Mouse (Mus musculus): Measurements from ENCODE around the gene Cd86. TPM values are rescaled to one million over a fixed set of nuclear protein-coding genes. Genes with fewer than 3 reads are reported as not detected.

The Cd86 gene
- polyA plus RNA-seq, 1 experiment from 2014 or later: 3.3 TPM

GRCm38 (mm10) chr16:36693818-36694413 is 28.0 kb upstream of the Cd86 start, which contains the start of gene Ildr1:
TSS of gene Ildr1 (plus strand) at chr16:36693978.
- ATAC-seq (ENCODE audit: insufficient read depth, low FRiP score): peak; percentile 87
- no peaks in the 10 kb centered on the region for H3K9me3 ChIP-seq (replicated peaks; ENCODE audit: control insufficient read depth, low read length)
- peak within 1 kb of the TSS; percentile 68 for H3K9ac ChIP-seq (ENCODE audit: low read length)
- H3K4me1 ChIP-seq (ENCODE audit: control insufficient read depth, insufficient read depth, low read length): peaks cover 2% of the 10 kb centered on the region; the same call in 1 of the 2 replicates
- H3K27ac ChIP-seq (ENCODE audit: low read length): peak within 1 kb of the TSS; percentile 64; the same call in 1 of the 2 replicates
- WGBS: 2% methylated on average over 40 of the region's 40 CpGs
- peak within 1 kb of the TSS; percentile 61 for H3K4me2 ChIP-seq (ENCODE audit: low read depth, low read length)
- no peaks in the 10 kb centered on the region for H3K36me3 ChIP-seq (ENCODE audit: control insufficient read depth, insufficient read depth, low read length)
- peak within 1 kb of the TSS; percentile 49 for H3K4me3 ChIP-seq (replicated peaks; ENCODE audit: low read length)
- H3K27me3 ChIP-seq (ENCODE audit: control insufficient read depth, insufficient read depth, low read length): peaks cover 3% of the 10 kb centered on the region; the same call in 1 of the 2 replicates

- no peak overlapping the region; the same call in 1 of the 2 replicates for H3K27ac ChIP-seq (ENCODE audit: low read length)
- H3K4me3 ChIP-seq (replicated peaks; ENCODE audit: low read length): no peak overlapping the region
- H3K36me3 ChIP-seq (ENCODE audit: control insufficient read depth, insufficient read depth, low read length): no peaks in the 10 kb centered on the region
- peaks cover 3% of the 10 kb centered on the region; the same call in 1 of the 2 replicates for H3K27me3 ChIP-seq (ENCODE audit: control insufficient read depth, insufficient read depth, low read length)
- no peak overlapping the region; the same call in 1 of the 2 replicates for H3K4me2 ChIP-seq (ENCODE audit: low read depth, low read length)
- 56% methylated on average over 3 of the region's 3 CpGs for WGBS
- no peak overlapping the region for H3K9ac ChIP-seq (ENCODE audit: low read length)
- H3K4me1 ChIP-seq (ENCODE audit: control insufficient read depth, insufficient read depth, low read length): peaks cover 2% of the 10 kb centered on the region; the same call in 1 of the 2 replicates
- H3K9me3 ChIP-seq (replicated peaks; ENCODE audit: control insufficient read depth, low read length): no peaks in the 10 kb centered on the region
- peak; percentile 59; the same call in 1 of the 2 replicates for ATAC-seq (ENCODE audit: insufficient read depth, low FRiP score)
Measured at GRCm38 (mm10) chr16:36691484-36691883, 25.6 kb upstream of the Cd86 start.

GRCm38 (mm10) chr16:36688076-36688475 is 22.2 kb upstream of the Cd86 start:
- peaks cover 3% of the 10 kb centered on the region; the same call in 1 of the 2 replicates for H3K27me3 ChIP-seq (ENCODE audit: control insufficient read depth, insufficient read depth, low read length)
- no peak overlapping the region for H3K27ac ChIP-seq (ENCODE audit: low read length)
- no peak overlapping the region for H3K9ac ChIP-seq (ENCODE audit: low read length)
- H3K36me3 ChIP-seq (ENCODE audit: control insufficient read depth, insufficient read depth, low read length): no peaks in the 10 kb centered on the region
- H3K9me3 ChIP-seq (replicated peaks; ENCODE audit: control insufficient read depth, low read length): no peaks in the 10 kb centered on the region
- no peak overlapping the region for H3K4me2 ChIP-seq (ENCODE audit: low read depth, low read length)
- WGBS: 85% methylated on average over 2 of the region's 2 CpGs
- H3K4me3 ChIP-seq (replicated peaks; ENCODE audit: low read length): no peak overlapping the region
- no peaks in the 10 kb centered on the region; the same call in 1 of the 2 replicates for H3K4me1 ChIP-seq (ENCODE audit: control insufficient read depth, insufficient read depth, low read length)
- no peak for ATAC-seq (ENCODE audit: insufficient read depth, low FRiP score)

- no peak overlapping the region for H3K9ac ChIP-seq (ENCODE audit: low read length)
- H3K9me3 ChIP-seq (replicated peaks; ENCODE audit: control insufficient read depth, low read length): no peaks in the 10 kb centered on the region
- H3K4me3 ChIP-seq (replicated peaks; ENCODE audit: low read length): no peak overlapping the region
- no peaks in the 10 kb centered on the region for H3K36me3 ChIP-seq (ENCODE audit: control insufficient read depth, insufficient read depth, low read length)
- H3K4me2 ChIP-seq (ENCODE audit: low read depth, low read length): no peak overlapping the region
- 70% methylated on average over 6 of the region's 6 CpGs for WGBS
- H3K27ac ChIP-seq (ENCODE audit: low read length): no peak overlapping the region
- H3K4me1 ChIP-seq (ENCODE audit: control insufficient read depth, insufficient read depth, low read length): no peaks in the 10 kb centered on the region
- ATAC-seq (ENCODE audit: insufficient read depth, low FRiP score): no peak
- no peaks in the 10 kb centered on the region for H3K27me3 ChIP-seq (ENCODE audit: control insufficient read depth, insufficient read depth, low read length)
Measured at GRCm38 (mm10) chr16:36684325-36684918, 18.5 kb upstream of the Cd86 start.

- no peak for ATAC-seq (ENCODE audit: insufficient read depth, low FRiP score)
- H3K27me3 ChIP-seq (ENCODE audit: control insufficient read depth, insufficient read depth, low read length): no peaks in the 10 kb centered on the region
- H3K4me3 ChIP-seq (replicated peaks; ENCODE audit: low read length): no peak overlapping the region
- H3K4me2 ChIP-seq (ENCODE audit: low read depth, low read length): no peak overlapping the region
- no peaks in the 10 kb centered on the region for H3K36me3 ChIP-seq (ENCODE audit: control insufficient read depth, insufficient read depth, low read length)
- H3K4me1 ChIP-seq (ENCODE audit: control insufficient read depth, insufficient read depth, low read length): no peaks in the 10 kb centered on the region
- H3K27ac ChIP-seq (ENCODE audit: low read length): no peak overlapping the region
- H3K9ac ChIP-seq (ENCODE audit: low read length): no peak overlapping the region
- no peaks in the 10 kb centered on the region for H3K9me3 ChIP-seq (replicated peaks; ENCODE audit: control insufficient read depth, low read length)
- 92% methylated on average over 3 of the region's 3 CpGs for WGBS
Measured at GRCm38 (mm10) chr16:36681829-36682228, 15.9 kb upstream of the Cd86 start.

GRCm38 (mm10) chr16:36675902-36676301 is 10.0 kb upstream of the Cd86 start:
- Histone ChIP-seq H3K27me3 (ENCODE audit: control insufficient read depth, insufficient read depth, low read length) (no peaks in the 10 kb centered on the region), H3K36me3 (ENCODE audit: control insufficient read depth, insufficient read depth, low read length) (no peaks in the 10 kb centered on the region), H3K4me2 (ENCODE audit: low read depth, low read length) (no peak overlapping the region), H3K27ac (ENCODE audit: low read length) (no peak overlapping the region), H3K9me3 (replicated peaks; ENCODE audit: control insufficient read depth, low read length) (no peaks in the 10 kb centered on the region), H3K4me3 (replicated peaks; ENCODE audit: low read length) (no peak overlapping the region), H3K9ac (ENCODE audit: low read length) (no peak overlapping the region), H3K4me1 (ENCODE audit: control insufficient read depth, insufficient read depth, low read length) (no peaks in the 10 kb centered on the region)
- no peak for ATAC-seq (ENCODE audit: insufficient read depth, low FRiP score)
- WGBS: 86% methylated on average over 2 of the region's 2 CpGs

GRCm38 (mm10) chr16:36675304-36675703 is 9.4 kb upstream of the Cd86 start:
- Histone ChIP-seq H3K36me3 (ENCODE audit: control insufficient read depth, insufficient read depth, low read length) (no peaks in the 10 kb centered on the region), H3K9me3 (replicated peaks; ENCODE audit: control insufficient read depth, low read length) (no peaks in the 10 kb centered on the region), H3K27me3 (ENCODE audit: control insufficient read depth, insufficient read depth, low read length) (no peaks in the 10 kb centered on the region), H3K4me1 (ENCODE audit: control insufficient read depth, insufficient read depth, low read length) (no peaks in the 10 kb centered on the region), H3K9ac (ENCODE audit: low read length) (no peak overlapping the region), H3K27ac (ENCODE audit: low read length) (no peak overlapping the region), H3K4me2 (ENCODE audit: low read depth, low read length) (no peak overlapping the region), H3K4me3 (replicated peaks; ENCODE audit: low read length) (no peak overlapping the region)
- 38% methylated on average over 2 of the region's 2 CpGs for WGBS
- ATAC-seq (ENCODE audit: insufficient read depth, low FRiP score): no peak

GRCm38 (mm10) chr16:36674457-36675204 is 8.8 kb upstream of the Cd86 start:
- Histone ChIP-seq H3K4me1 (ENCODE audit: control insufficient read depth, insufficient read depth, low read length) (no peaks in the 10 kb centered on the region), H3K9me3 (replicated peaks; ENCODE audit: control insufficient read depth, low read length) (no peaks in the 10 kb centered on the region), H3K36me3 (ENCODE audit: control insufficient read depth, insufficient read depth, low read length) (no peaks in the 10 kb centered on the region), H3K4me2 (ENCODE audit: low read depth, low read length) (no peak overlapping the region), H3K27me3 (ENCODE audit: control insufficient read depth, insufficient read depth, low read length) (no peaks in the 10 kb centered on the region), H3K4me3 (replicated peaks; ENCODE audit: low read length) (no peak overlapping the region), H3K27ac (ENCODE audit: low read length) (no peak overlapping the region), H3K9ac (ENCODE audit: low read length) (no peak overlapping the region)
- ATAC-seq (ENCODE audit: insufficient read depth, low FRiP score): no peak
- 70% methylated on average over 7 of the region's 7 CpGs for WGBS

GRCm38 (mm10) chr16:36673196-36673595 is 7.3 kb upstream of the Cd86 start:
- 80% methylated on average over 4 of the region's 4 CpGs for WGBS
- Histone ChIP-seq H3K27me3 (ENCODE audit: control insufficient read depth, insufficient read depth, low read length) (no peaks in the 10 kb centered on the region), H3K4me3 (replicated peaks; ENCODE audit: low read length) (no peak overlapping the region), H3K9me3 (replicated peaks; ENCODE audit: control insufficient read depth, low read length) (no peaks in the 10 kb centered on the region), H3K27ac (ENCODE audit: low read length) (no peak overlapping the region), H3K4me1 (ENCODE audit: control insufficient read depth, insufficient read depth, low read length) (no peaks in the 10 kb centered on the region), H3K36me3 (ENCODE audit: control insufficient read depth, insufficient read depth, low read length) (no peaks in the 10 kb centered on the region), H3K4me2 (ENCODE audit: low read depth, low read length) (no peak overlapping the region), H3K9ac (ENCODE audit: low read length) (no peak overlapping the region)
- no peak for ATAC-seq (ENCODE audit: insufficient read depth, low FRiP score)

Data from stomach, embryonic 16.5 days (tissue).